Mouse (Mus musculus): ENCODE results near the gene Mia2. TPM values are rescaled to one million over a fixed set of nuclear protein-coding genes. Genes with fewer than 3 reads are reported as not detected.

Gene Mia2
- polyA plus RNA-seq, 1 experiment from 2014 or later = 49.3 TPM

GRCm38 (mm10) chr12:59194341-59195003 is 98.9 kb downstream of the Mia2 start:
- H3K36me3 ChIP-seq (ENCODE audit: insufficient read depth) = peaks cover 21% of the 10 kb centered on the region; the same call in 1 of the 2 replicates
- H3K4me3 ChIP-seq (ENCODE audit: low read depth, low read length) = no peak overlapping the region
- no peaks in the 10 kb centered on the region for H3K4me1 ChIP-seq (ENCODE audit: insufficient read depth)
- no peaks in the 10 kb centered on the region for H3K9me3 ChIP-seq (ENCODE audit: low read depth, low read length)
- H3K27me3 ChIP-seq (ENCODE audit: insufficient read depth, low read length) = no peaks in the 10 kb centered on the region
- no peak for TF ChIP-seq CTCF (IDR thresholded peaks at IDR 0.05; ENCODE audit: low read depth)
- peak; percentile 20; the same call in 1 of the 2 replicates for ATAC-seq (ENCODE audit: insufficient read depth)
- 68% methylated on average over 9 of the region's 9 CpGs for WGBS
- no peak for DNase-seq
- no peak overlapping the region for H3K27ac ChIP-seq (ENCODE audit: low read depth)
- H3K9ac ChIP-seq = no peak overlapping the region
- no peak overlapping the region for H3K4me2 ChIP-seq

- H3K36me3 ChIP-seq (ENCODE audit: insufficient read depth) = peaks cover 23% of the 10 kb centered on the region; the same call in 1 of the 2 replicates
- H3K27ac ChIP-seq (ENCODE audit: low read depth) = no peak overlapping the region
- TF ChIP-seq CTCF (IDR thresholded peaks at IDR 0.05; ENCODE audit: low read depth) = no peak
- H3K4me2 ChIP-seq = no peak overlapping the region
- 67% methylated on average over 4 of the region's 4 CpGs for WGBS
- no peaks in the 10 kb centered on the region for H3K27me3 ChIP-seq (ENCODE audit: insufficient read depth, low read length)
- H3K9me3 ChIP-seq (ENCODE audit: low read depth, low read length) = no peaks in the 10 kb centered on the region
- no peak overlapping the region for H3K9ac ChIP-seq
- DNase-seq (no peak), ATAC-seq (ENCODE audit: insufficient read depth) (no peak)
- H3K4me1 ChIP-seq (ENCODE audit: insufficient read depth) = no peaks in the 10 kb centered on the region
- no peak overlapping the region for H3K4me3 ChIP-seq (ENCODE audit: low read depth, low read length)
Measured at GRCm38 (mm10) chr12:59195065-59195464, 99.5 kb downstream of the Mia2 start.

GRCm38 (mm10) chr12:59195941-59196340 is 100.3 kb downstream of the Mia2 start:
- TF ChIP-seq CTCF (IDR thresholded peaks at IDR 0.05; ENCODE audit: low read depth) = no peak
- Histone ChIP-seq H3K4me2 (no peak overlapping the region), H3K27me3 (ENCODE audit: insufficient read depth, low read length) (no peaks in the 10 kb centered on the region), H3K4me3 (ENCODE audit: low read depth, low read length) (no peak overlapping the region), H3K27ac (ENCODE audit: low read depth) (no peak overlapping the region), H3K9ac (no peak overlapping the region), H3K9me3 (ENCODE audit: low read depth, low read length) (no peaks in the 10 kb centered on the region), H3K36me3 (ENCODE audit: insufficient read depth) (peaks cover 19% of the 10 kb centered on the region; the same call in 1 of the 2 replicates), H3K4me1 (ENCODE audit: insufficient read depth) (no peaks in the 10 kb centered on the region)
- DNase-seq (no peak), ATAC-seq (ENCODE audit: insufficient read depth) (no peak)
- WGBS = 84% methylated on average over 4 of the region's 4 CpGs

GRCm38 (mm10) chr12:59198750-59199149 is 103.2 kb downstream of the Mia2 start:
- 56% methylated on average over 4 of the region's 4 CpGs for WGBS
- ATAC-seq (ENCODE audit: insufficient read depth) (no peak), DNase-seq (peak; percentile 8)
- H3K9me3 ChIP-seq (ENCODE audit: low read depth, low read length) = no peaks in the 10 kb centered on the region
- no peak overlapping the region for H3K4me3 ChIP-seq (ENCODE audit: low read depth, low read length)
- no peak overlapping the region for H3K4me2 ChIP-seq
- TF ChIP-seq CTCF (IDR thresholded peaks at IDR 0.05; ENCODE audit: low read depth) = no peak
- no peak overlapping the region for H3K9ac ChIP-seq
- peaks cover 17% of the 10 kb centered on the region; the same call in 1 of the 2 replicates for H3K36me3 ChIP-seq (ENCODE audit: insufficient read depth)
- H3K4me1 ChIP-seq (ENCODE audit: insufficient read depth) = no peaks in the 10 kb centered on the region
- H3K27me3 ChIP-seq (ENCODE audit: insufficient read depth, low read length) = no peaks in the 10 kb centered on the region
- no peak overlapping the region for H3K27ac ChIP-seq (ENCODE audit: low read depth)

DNA sequence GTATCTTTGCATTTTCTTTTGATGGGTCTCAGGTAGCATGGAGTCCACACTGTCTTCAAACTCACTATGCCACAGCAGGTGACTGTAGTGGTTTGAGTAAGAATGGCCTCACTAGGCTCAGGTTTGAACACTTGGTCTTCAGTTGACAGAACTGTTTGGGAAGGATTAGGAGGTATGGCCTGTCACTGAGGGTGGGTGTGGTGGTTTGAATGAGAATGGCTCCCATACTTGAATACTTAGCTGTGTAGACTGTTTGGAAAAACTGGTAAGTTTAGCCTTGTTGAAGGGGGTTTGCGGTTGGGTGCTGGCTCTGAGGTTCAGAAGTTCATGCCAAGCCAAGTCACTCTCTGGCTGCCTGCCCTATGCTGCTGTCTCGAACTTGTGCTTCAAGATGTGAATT is 103.8 kb downstream of the Mia2 start:
- peaks cover 22% of the 10 kb centered on the region; the same call in 1 of the 2 replicates for H3K36me3 ChIP-seq (ENCODE audit: insufficient read depth)
- H3K9me3 ChIP-seq (ENCODE audit: low read depth, low read length) = no peaks in the 10 kb centered on the region
- no peak overlapping the region for H3K4me3 ChIP-seq (ENCODE audit: low read depth, low read length)
- ATAC-seq (ENCODE audit: insufficient read depth) = no peak
- H3K4me2 ChIP-seq = no peak overlapping the region
- H3K27me3 ChIP-seq (ENCODE audit: insufficient read depth, low read length) = no peaks in the 10 kb centered on the region
- no peak overlapping the region for H3K27ac ChIP-seq (ENCODE audit: low read depth)
- no peak overlapping the region for H3K9ac ChIP-seq
- H3K4me1 ChIP-seq (ENCODE audit: insufficient read depth) = no peaks in the 10 kb centered on the region
- 96% methylated on average over 2 of the region's 2 CpGs for WGBS
- no peak for TF ChIP-seq CTCF (IDR thresholded peaks at IDR 0.05; ENCODE audit: low read depth)
- DNase-seq = no peak

GRCm38 (mm10) chr12:59205571-59205970 is 110.0 kb downstream of the Mia2 start:
- no peak overlapping the region for H3K27ac ChIP-seq (ENCODE audit: low read depth)
- 89% methylated on average over 6 of the region's 6 CpGs for WGBS
- H3K9me3 ChIP-seq (ENCODE audit: low read depth, low read length) = no peaks in the 10 kb centered on the region
- no peak for DNase-seq
- no peaks in the 10 kb centered on the region for H3K27me3 ChIP-seq (ENCODE audit: insufficient read depth, low read length)
- peaks cover 15% of the 10 kb centered on the region; the same call in 1 of the 2 replicates for H3K36me3 ChIP-seq (ENCODE audit: insufficient read depth)
- no peak overlapping the region for H3K4me2 ChIP-seq
- no peaks in the 10 kb centered on the region for H3K4me1 ChIP-seq (ENCODE audit: insufficient read depth)
- H3K9ac ChIP-seq = no peak overlapping the region
- no peak for TF ChIP-seq CTCF (IDR thresholded peaks at IDR 0.05; ENCODE audit: low read depth)
- ATAC-seq (ENCODE audit: insufficient read depth) = no peak
- no peak overlapping the region for H3K4me3 ChIP-seq (ENCODE audit: low read depth, low read length)

GRCm38 (mm10) chr12:59206208-59206999 is 110.8 kb downstream of the Mia2 start:
- 77% methylated on average over 4 of the region's 4 CpGs for WGBS
- Histone ChIP-seq H3K27ac (ENCODE audit: low read depth) (no peak overlapping the region), H3K9me3 (ENCODE audit: low read depth, low read length) (no peaks in the 10 kb centered on the region), H3K27me3 (ENCODE audit: insufficient read depth, low read length) (no peaks in the 10 kb centered on the region), H3K36me3 (ENCODE audit: insufficient read depth) (peaks cover 16% of the 10 kb centered on the region; the same call in 1 of the 2 replicates), H3K9ac (no peak overlapping the region), H3K4me3 (ENCODE audit: low read depth, low read length) (no peak overlapping the region), H3K4me2 (no peak overlapping the region), H3K4me1 (ENCODE audit: insufficient read depth) (no peaks in the 10 kb centered on the region)
- ATAC-seq (ENCODE audit: insufficient read depth) (no peak), DNase-seq (no peak)
- no peak for TF ChIP-seq CTCF (IDR thresholded peaks at IDR 0.05; ENCODE audit: low read depth)
